Mouse (Mus musculus) skeletal muscle tissue, adult 2 months (tissue): ENCODE measurements at regions not wholly inside any gene's neighbourhood (a gene's known extent, or its start where the extent isn't known, plus 50 kb on each side); places are given as distances from the start of the nearest gene placed in this dataset.
A peak's percentile ranks its signal among the peaks of the same experiment; 100 is the strongest.

Experiments used
- DNase-seq: peaks from one replicate; pipeline ENCODE4 v3.0.0-alpha.2; 2012; ENCODE audit warnings: low read depth, low spot score

- no peak for DNase-seq
Measured at GRCm38 (mm10) chr1:4672344-4672743, 135.3 kb upstream of the Gm37988 start.

DNA sequence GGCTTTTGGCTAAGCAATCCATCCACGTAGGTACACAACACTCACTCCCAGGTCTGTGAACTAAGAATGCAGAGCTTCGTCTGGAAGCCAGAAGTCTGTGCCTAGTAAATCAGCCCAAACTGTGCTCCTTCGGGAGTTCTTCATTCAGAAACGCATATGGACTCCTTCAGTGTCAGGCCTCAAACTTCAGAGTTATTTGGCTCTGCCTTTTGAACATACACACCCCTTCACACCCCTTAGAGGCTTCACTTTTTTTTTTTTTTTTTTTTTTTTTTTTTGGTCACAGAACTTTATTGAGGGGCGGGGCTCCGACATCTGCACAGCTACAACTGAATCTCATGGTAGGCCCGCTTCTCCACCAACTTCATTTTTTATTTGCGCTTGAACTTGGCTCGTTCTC is 120.1 kb upstream of the Gm37988 start:
- DNase-seq = no peak

DNA sequence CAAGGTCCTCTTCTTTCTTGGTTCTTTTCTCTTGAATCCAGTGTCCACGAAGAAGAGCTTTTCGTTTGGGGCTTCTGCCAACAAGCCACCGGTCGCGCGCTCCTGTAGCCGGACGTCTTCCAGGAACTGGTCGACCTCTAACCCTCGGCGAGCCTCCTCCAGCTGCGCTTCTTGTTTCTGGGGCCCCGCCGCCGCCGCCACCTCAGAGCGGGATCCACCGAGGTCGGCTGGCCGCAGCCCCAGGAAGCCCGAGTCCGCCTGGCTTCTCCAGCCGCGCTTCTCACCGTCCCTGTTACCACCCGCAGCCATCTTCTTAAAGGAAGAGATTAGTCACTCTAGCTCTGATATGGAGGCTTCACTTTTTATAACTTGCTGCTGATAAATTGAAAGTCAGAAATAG is 118.6 kb upstream of the Gm37988 start:
- DNase-seq = no peak

DNA sequence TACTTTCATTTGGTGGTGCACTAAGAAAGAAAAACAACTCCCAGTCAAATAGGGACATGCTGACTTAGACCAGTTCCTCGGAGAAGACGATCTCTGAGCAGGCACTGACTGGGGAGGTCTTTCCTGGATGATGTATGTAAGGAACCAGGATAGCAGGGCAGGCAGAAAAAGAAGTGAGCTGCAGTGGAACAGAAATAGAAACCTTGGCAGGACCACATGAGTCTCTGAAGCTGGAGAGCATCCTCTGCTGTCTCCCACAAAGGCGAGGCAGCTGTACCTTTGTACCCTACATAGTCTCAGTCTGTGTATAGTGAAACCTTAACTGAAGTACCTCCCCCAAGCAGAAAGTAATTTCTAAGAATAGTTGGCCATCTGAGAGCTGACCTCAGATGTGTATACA is 104.4 kb upstream of the Gm37988 start:
- no peak for DNase-seq

DNA sequence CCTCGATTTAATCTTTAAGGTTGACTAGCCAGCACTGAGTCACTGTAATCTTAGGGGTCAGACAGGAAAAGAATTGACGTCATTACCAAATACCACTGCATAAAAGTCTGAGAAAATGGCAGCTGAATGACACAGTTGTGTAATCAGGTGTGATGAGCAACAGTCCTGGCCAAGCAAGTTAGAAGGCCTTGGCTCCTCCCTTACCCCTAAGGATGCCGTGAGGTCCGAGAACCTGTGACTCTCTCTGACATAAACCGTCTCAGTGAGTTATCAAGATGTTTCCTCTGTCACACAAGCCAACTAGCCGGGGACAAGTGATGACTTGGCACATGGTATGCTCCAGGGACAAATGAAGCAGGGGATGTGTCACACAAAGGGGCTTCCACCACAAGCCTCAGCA is 101.5 kb upstream of the Gm37988 start:
- peak; percentile 12 for DNase-seq

GRCm38 (mm10) chr1:4722333-4722931 is 85.3 kb upstream of the Gm37988 start:
- DNase-seq = no peak
